Comparison of ENCODE assay signal across 9 mouse cellular contexts in the genomic region with DNA sequence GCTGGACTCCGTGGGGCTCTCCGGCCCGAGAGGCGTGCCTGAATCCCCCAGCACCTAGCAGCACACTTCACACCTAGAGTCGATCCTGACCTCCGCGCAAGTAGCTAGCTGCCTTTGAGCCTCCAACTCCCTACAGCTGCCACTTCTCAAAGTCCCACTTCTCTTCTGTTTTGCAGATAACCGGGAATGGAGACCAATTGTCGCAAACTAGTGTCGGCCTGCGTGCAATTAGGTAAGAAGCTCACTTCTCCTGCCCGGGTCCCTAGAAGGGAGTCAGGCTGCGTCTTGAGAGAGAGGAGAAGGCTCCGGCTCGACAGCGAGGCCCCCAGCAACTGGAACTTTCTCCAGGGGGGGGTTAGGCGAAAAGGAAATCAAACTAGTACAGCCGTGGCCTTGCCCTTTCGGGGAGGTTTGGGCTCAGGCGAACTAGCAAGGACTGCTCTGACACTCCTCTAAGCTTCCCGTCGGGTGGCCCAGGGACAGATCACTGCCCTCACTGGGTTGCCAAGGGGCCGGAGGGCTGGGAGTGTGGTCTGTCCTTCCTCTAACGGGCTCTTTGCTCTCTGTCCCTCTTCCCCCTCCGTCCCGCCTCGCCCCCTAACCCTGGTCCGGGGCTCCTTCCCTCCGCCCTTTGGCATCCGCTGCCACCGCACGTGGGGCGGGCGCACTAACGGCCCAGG. TPM values are rescaled to one million over a fixed set of nuclear protein-coding genes. Genes with fewer than 3 reads are reported as not detected.
DNase-seq lines count a peak whose midpoint lies in the region; ATAC-seq and TF ChIP-seq lines count a peak whose summit lies in the region.
"Had no signal": no experiment of that assay in that cellular context is flagged by ENCODE, and none has a peak within 500 bp of the region (broad histone marks: within the 10 kb centered on the region; RNA-seq: fewer than 3 reads in every experiment).

No protein-coding gene starts in this region.

- H3K9me3 ChIP-seq in heart, embryonic 14.5 days (ENCODE audit: control insufficient read depth, low read length), result no peaks in the 10 kb centered on the region
- H3K9me3 ChIP-seq in embryonic facial prominence, embryonic 10.5 days, result no peaks in the 10 kb centered on the region

- peak overlapping the region; percentile 64 for H3ac ChIP-seq in myocyte (ENCODE audit: control insufficient read depth, insufficient read length)

- H3K36me3 ChIP-seq in heart, embryonic 14.5 days (ENCODE audit: control insufficient read depth, insufficient read depth, low read length), result no peaks in the 10 kb centered on the region
- H3K36me3 ChIP-seq in embryonic facial prominence, embryonic 10.5 days (replicated peaks), result no peaks in the 10 kb centered on the region
- peaks cover 2% of the 10 kb centered on the region for H3K36me3 ChIP-seq in myocyte (ENCODE audit: control insufficient read depth, insufficient read depth)
- no peaks in the 10 kb centered on the region for H3K36me3 ChIP-seq in thymus, adult 2 months (ENCODE audit: control insufficient read depth, insufficient read depth, low read length)

- H3K9ac ChIP-seq in heart, embryonic 14.5 days (ENCODE audit: low read length), result no peak overlapping the region

- H3K27me3 ChIP-seq in heart, embryonic 14.5 days (ENCODE audit: control insufficient read depth, insufficient read depth, low read length), result peaks cover 94% of the 10 kb centered on the region
- H3K27me3 ChIP-seq in embryonic facial prominence, embryonic 10.5 days (replicated peaks; ENCODE audit: low read depth, poor library complexity, severe bottlenecking), result peaks cover 99% of the 10 kb centered on the region
- H3K27me3 ChIP-seq in myocyte (ENCODE audit: control insufficient read depth, insufficient read depth, insufficient read length), result no peaks in the 10 kb centered on the region
- H3K27me3 ChIP-seq in thymus, adult 2 months (ENCODE audit: control insufficient read depth, insufficient read depth, low read length), result peaks cover 47% of the 10 kb centered on the region
- H3K27me3 ChIP-seq: CH12.LX had no signal

- DNase-seq in heart, postnatal 36 days, result no peak
- peak; percentile 67 for DNase-seq in embryonic facial prominence, embryonic 10.5 days (ENCODE audit: low spot score)
- DNase-seq in induced T-regulatory cell, adult 2 months (ENCODE audit: low read depth), result peak; percentile 7
- no peak for DNase-seq in right cerebral cortex, adult 2 months (ENCODE audit: low spot score in 2 of 2)
- DNase-seq in thymus, adult 2 months, result no peak
- DNase-seq in spleen, postnatal 14 days (ENCODE audit: low spot score in 2 of 2), result no peak

- peaks cover 8 to 17% of the 10 kb centered on the region in 2 experiments; a peak in 3 of 4 replicates for H3K4me1 ChIP-seq in heart, embryonic 14.5 days (ENCODE audit: control insufficient read depth in 2 of 2, insufficient read depth in 2 of 2, low read length in 2 of 2)
- peaks cover 38% of the 10 kb centered on the region for H3K4me1 ChIP-seq in embryonic facial prominence, embryonic 10.5 days
- H3K4me1 ChIP-seq in thymus, adult 2 months (replicated peaks; ENCODE audit: control insufficient read depth, insufficient read depth, low read length), result no peaks in the 10 kb centered on the region

- ATAC-seq in heart, embryonic 14.5 days (ENCODE audit: insufficient number of reproducible peaks, insufficient read depth, low FRiP score, low read depth), result 0 out of 2 replicates have a peak, but pooled peaks have one; percentile 31

- TF ChIP-seq CTCF in thymus, adult 2 months (IDR thresholded peaks at IDR 0.05; ENCODE audit: borderline replicate concordance, control insufficient read depth, extremely low read depth, insufficient read depth, low read length, poor library complexity), result no peak

- TF ChIP-seq POLR2A in myocyte (IDR thresholded peaks at IDR 0.05; ENCODE audit: insufficient read length, low read depth), result no peak
- TF ChIP-seq POLR2A in thymus, adult 2 months (IDR thresholded peaks at IDR 0.05; ENCODE audit: control insufficient read depth, extremely low read depth, insufficient read depth, low read length, poor library complexity), result no peak

- H3K4me2 ChIP-seq in heart, embryonic 14.5 days (ENCODE audit: low read length), result peak overlapping the region; percentile 88
- peak overlapping the region; percentile 82 for H3K4me2 ChIP-seq in myocyte (ENCODE audit: low read depth)

- no peak overlapping the region for H3K27ac ChIP-seq in heart, embryonic 14.5 days (replicated peaks in 1 of 2; ENCODE audit: control insufficient read depth in 1 of 2, insufficient read depth in 1 of 2, low read depth in 2 of 2, low read length in 2 of 2)
- peak overlapping the region; percentile 81 for H3K27ac ChIP-seq in embryonic facial prominence, embryonic 10.5 days (replicated peaks)
- H3K27ac ChIP-seq in thymus, adult 2 months (ENCODE audit: control insufficient read depth, insufficient read depth, low read length), result no peak overlapping the region

- peaks cover 55% of the 10 kb centered on the region for H3K79me2 ChIP-seq in myocyte (ENCODE audit: control insufficient read depth, insufficient read depth)

- intact Hi-C loops in heart, postnatal 36 days (cut with DNase I), result loop anchor here (2.0 to 10.0 kb wide), 3 partner anchors 317 to 1199 kb away; no protein-coding TSS in a partner anchor

- peak overlapping the region; percentile 43 for H3K4me3 ChIP-seq in heart, embryonic 14.5 days (ENCODE audit: control insufficient read depth in 1 of 2, insufficient read depth in 1 of 2, low read depth in 1 of 2, low read length in 2 of 2)
- peak overlapping the region; percentile 62 for H3K4me3 ChIP-seq in embryonic facial prominence, embryonic 10.5 days
- peak overlapping the region; percentile 94 for H3K4me3 ChIP-seq in myocyte
- no peak overlapping the region for H3K4me3 ChIP-seq in thymus, adult 2 months (ENCODE audit: control insufficient read depth, insufficient read depth, low read length)

- WGBS in heart, embryonic 14.5 days, result 2% methylated on average over 35 of the region's 35 CpGs
- under 1% methylated on average over 35 of the region's 35 CpGs for WGBS in embryonic facial prominence, embryonic 10.5 days
- WGBS in thymus, adult 2 months, result 6% methylated on average over 35 of the region's 35 CpGs

TF ChIP-seq in myocyte, 11 proteins besides CTCF, POLR2A, EP300 and RAD21:
- TF ChIP-seq TCF3 (IDR thresholded peaks at IDR 0.05; ENCODE audit: insufficient read length, low read depth) (no peak), CEBPB (IDR thresholded peaks at IDR 0.05; ENCODE audit: insufficient read depth, poor library complexity, severe bottlenecking) (no peak), MYOG (IDR thresholded peaks at IDR 0.05; ENCODE audit: control insufficient read depth in 1 of 3, insufficient read depth in 1 of 3, insufficient read length in 2 of 3, low read depth in 2 of 3) (no peak), SRF (IDR thresholded peaks at IDR 0.05; ENCODE audit: control insufficient read depth, insufficient read length, low read depth) (no peak), TCF12 (IDR thresholded peaks at IDR 0.05; ENCODE audit: insufficient read depth, poor library complexity, severe bottlenecking) (no peak), USF1 (IDR thresholded peaks at IDR 0.05; ENCODE audit: low read depth) (no peak), REST (IDR thresholded peaks at IDR 0.05; ENCODE audit: insufficient read depth, insufficient read length) (no peak)

RNA-seq across cellular contexts. Expression of gene Pitx2, which starts 4.2 kb away (rescaled TPM):
- 19.4 and 25.5 TPM in 2 replicates for polyA plus RNA-seq in heart, embryonic 14.5 days (2014; fragmentation: Nextera tagmentation; extraction: Ambion mirVana)
- 1 to 10 TPM in 1 of 2 experiments, under 1 TPM in 1; 0.43 to 1.1 TPM for total RNA-seq in heart, postnatal 36 days (2021)
- polyA plus RNA-seq in embryonic facial prominence, embryonic 10.5 days (2016; fragmentation: Nextera tagmentation; extraction: Ambion mirVana), result 41.4 and 43.8 TPM in 2 replicates
- polyA plus RNA-seq in myocyte (2012; fragmentation: generic; extraction: Trizol), result 35.6 TPM
- polyA plus RNA-seq in thymus, adult 2 months (2012; rRNA removed), result 0.19 and 0.26 TPM in 2 replicates
- total RNA-seq: CH12.LX had no signal

Comparison
In these comparisons a context has a peak if more than half of its experiments do, and no peak if none do; other contexts are left out.
1. DNase-seq: peak in embryonic facial prominence, embryonic 10.5 days (single experiment) and induced T-regulatory cell, adult 2 months (single experiment); none in heart, postnatal 36 days (0 of 2), right cerebral cortex, adult 2 months (0 of 2), thymus, adult 2 months (single experiment) and spleen, postnatal 14 days (0 of 2).
2. RNA of gene Pitx2, which starts 4.2 kb away (polyA plus RNA-seq): 41.4 to 43.8 TPM in embryonic facial prominence, embryonic 10.5 days, 35.6 TPM in myocyte (single experiment) and 19.4 to 25.5 TPM in heart, embryonic 14.5 days; 0.19 to 0.26 TPM in thymus, adult 2 months; every median in the first group is over 10 times any median in the second.